Mouse (Mus musculus) testis, adult 2 months (tissue): ENCODE data around the gene Polr2c. TPM values are rescaled to one million over a fixed set of nuclear protein-coding genes. Genes with fewer than 3 reads are reported as not detected.
"Not testable (repeated sequence)": the region's sequence is repeated elsewhere in the genome, so short reads cannot be mapped to it uniquely, and the experiment has no call there.

ENCODE experiments used
- H3K27ac ChIP-seq: fragments of 200-500 bp; 2 replicates; pipeline ENCODE4 v1.5.1; 2012; ENCODE audit warnings: low read depth, low read length; ENCODE audit not compliant: control insufficient read depth, insufficient read depth
- H3K27me3 ChIP-seq: fragments of 200-500 bp; 2 replicates; pipeline ENCODE4 v1.6.1; 2012; ENCODE audit warnings: mild to moderate bottlenecking, low read length, moderate library complexity; ENCODE audit not compliant: control insufficient read depth, insufficient read depth
- H3K36me3 ChIP-seq: fragments of 200-500 bp; 2 replicates; pipeline ENCODE4 v1.6.1; 2012; ENCODE audit warnings: mild to moderate bottlenecking, low read length; ENCODE audit not compliant: control insufficient read depth, insufficient read depth
- H3K4me1 ChIP-seq: fragments of 200-500 bp; 2 replicates; pipeline ENCODE4 v1.6.1; 2012; ENCODE audit warnings: low read length; ENCODE audit not compliant: control insufficient read depth, insufficient read depth
- H3K4me3 ChIP-seq: fragments of 200-500 bp; 2 replicates; pipeline ENCODE4 v1.5.1; 2012; ENCODE audit warnings: low read depth, mild to moderate bottlenecking, low read length, moderate library complexity, mixed read lengths; ENCODE audit not compliant: control insufficient read depth
- CTCF ChIP-seq: fragments of 200-500 bp; IDR thresholded peaks from 2 replicates; pipeline ENCODE4 v1.5.1; 2012; ENCODE audit warnings: low read depth, mild to moderate bottlenecking, inconsistent platforms, low read length, moderate library complexity; ENCODE audit not compliant: control insufficient read depth, insufficient read depth, insufficient replicate concordance
- POLR2A ChIP-seq: fragments of 200-500 bp; IDR thresholded peaks from 2 replicates; pipeline ENCODE4 v1.6.1; 2012; ENCODE audit warnings: low read depth, mild to moderate bottlenecking, inconsistent platforms, low read length, moderate library complexity; ENCODE audit not compliant: control insufficient read depth
- polyA plus RNA-seq: library from polyadenylated mRNA; depleted of rRNA; stranded (reverse); fragments of >200 nt; gene quantifications from 2 replicates; pipeline ENCODE4 v1.2.3, GENCODE M21; 2012

Gene Polr2c
- polyA plus RNA-seq, 1 experiment: 58.9 TPM

GRCm38 (mm10) chr8:94841183-94841582 is 16.1 kb upstream of the Polr2c start:
- no peaks in the 10 kb centered on the region for H3K27me3 ChIP-seq
- TF ChIP-seq CTCF (no peak), POLR2A (no peak)
- peaks cover 2% of the 10 kb centered on the region for H3K36me3 ChIP-seq
- peaks cover 4% of the 10 kb centered on the region for H3K4me1 ChIP-seq
- H3K27ac ChIP-seq: no peak overlapping the region
- H3K4me3 ChIP-seq: no peak overlapping the region

- Histone ChIP-seq H3K27ac (no peak overlapping the region), H3K4me3 (no peak overlapping the region), H3K4me1 (no peaks in the 10 kb centered on the region), H3K27me3 (no peaks in the 10 kb centered on the region), H3K36me3 (peaks cover 6% of the 10 kb centered on the region)
- TF ChIP-seq CTCF (no peak), POLR2A (no peak)
Observed at GRCm38 (mm10) chr8:94850049-94850448, 7.2 kb upstream of the Polr2c start.

GRCm38 (mm10) chr8:94854761-94855160 is 2.5 kb upstream of the Polr2c start:
- H3K4me1 ChIP-seq, H3K27ac ChIP-seq, H3K27me3 ChIP-seq, H3K4me3 ChIP-seq, H3K36me3 ChIP-seq: not testable (repeated sequence)

GRCm38 (mm10) chr8:94857011-94857345 is 272 bp upstream of the Polr2c start:
- Histone ChIP-seq H3K27me3 (no peaks in the 10 kb centered on the region), H3K36me3 (no peaks in the 10 kb centered on the region; the same call in none of the 2 replicates), H3K4me3 (peak overlapping the region; percentile 97), H3K27ac (no peak overlapping the region), H3K4me1 (no peaks in the 10 kb centered on the region; the same call in 1 of the 2 replicates)
- TF ChIP-seq CTCF (no peak), POLR2A (no peak)

GRCm38 (mm10) chr8:94861352-94861910 is 4.2 kb downstream of the Polr2c start:
- H3K27me3 ChIP-seq: no peaks in the 10 kb centered on the region
- H3K36me3 ChIP-seq: no peaks in the 10 kb centered on the region; the same call in none of the 2 replicates
- TF ChIP-seq CTCF: peak; percentile 24; the same call in 1 of the 2 replicates
- no peak for TF ChIP-seq POLR2A
- no peak overlapping the region for H3K27ac ChIP-seq
- H3K4me1 ChIP-seq: no peaks in the 10 kb centered on the region; the same call in 1 of the 2 replicates
- no peak overlapping the region for H3K4me3 ChIP-seq

DNA sequence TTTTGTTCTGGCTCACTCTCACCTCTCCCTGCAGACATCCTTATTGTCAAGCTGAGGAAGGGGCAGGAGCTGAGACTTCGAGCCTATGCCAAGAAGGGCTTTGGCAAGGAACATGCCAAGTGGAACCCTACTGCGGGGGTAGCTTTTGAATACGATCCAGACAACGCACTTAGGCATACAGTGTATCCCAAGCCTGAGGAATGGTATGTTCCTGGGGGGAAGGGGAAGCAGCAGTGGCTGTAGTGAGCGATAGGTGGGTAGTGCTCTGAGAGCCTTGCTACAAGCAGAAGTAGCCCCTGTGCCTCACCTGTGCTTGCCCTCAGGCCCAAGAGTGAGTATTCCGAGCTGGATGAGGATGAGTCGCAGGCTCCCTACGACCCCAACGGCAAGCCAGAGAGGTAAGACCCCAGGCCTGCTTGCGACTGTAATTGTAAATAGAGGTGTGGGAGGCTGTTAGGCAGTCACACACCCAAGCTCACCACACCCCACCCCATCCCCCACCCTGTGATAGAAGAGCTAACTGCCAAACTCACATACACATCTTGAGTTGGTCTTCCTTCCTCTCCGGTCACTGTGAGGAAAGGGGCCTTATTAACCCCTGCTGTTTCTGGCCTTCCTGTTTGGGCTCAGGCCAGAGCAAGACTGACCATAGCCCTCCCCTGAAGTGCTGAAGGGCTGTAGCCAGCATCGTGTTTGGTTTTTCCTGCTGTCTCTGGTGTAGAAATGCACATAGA is 5.4 kb downstream of the Polr2c start:
- H3K36me3 ChIP-seq: no peaks in the 10 kb centered on the region; the same call in none of the 2 replicates
- H3K27me3 ChIP-seq: no peaks in the 10 kb centered on the region
- H3K27ac ChIP-seq: no peak overlapping the region
- no peak overlapping the region for H3K4me3 ChIP-seq
- TF ChIP-seq POLR2A (no peak), CTCF (no peak)
- no peaks in the 10 kb centered on the region; the same call in 1 of the 2 replicates for H3K4me1 ChIP-seq

- TF ChIP-seq POLR2A (no peak), CTCF (no peak)
- Histone ChIP-seq H3K4me3 (no peak overlapping the region), H3K27ac (no peak overlapping the region), H3K27me3 (no peaks in the 10 kb centered on the region), H3K4me1 (no peaks in the 10 kb centered on the region), H3K36me3 (no peaks in the 10 kb centered on the region; the same call in none of the 2 replicates)
Observed at GRCm38 (mm10) chr8:94863897-94864673, 6.8 kb downstream of the Polr2c start.

GRCm38 (mm10) chr8:94865292-94865691 is 8.0 kb downstream of the Polr2c start:
- Histone ChIP-seq H3K4me3 (no peak overlapping the region), H3K36me3 (no peaks in the 10 kb centered on the region; the same call in none of the 2 replicates), H3K27ac (no peak overlapping the region), H3K27me3 (no peaks in the 10 kb centered on the region), H3K4me1 (no peaks in the 10 kb centered on the region)
- no peak for TF ChIP-seq POLR2A
